Mouse (Mus musculus) heart, embryonic 13.5 days (tissue): Measurements from ENCODE around the gene Smim14. TPM values are rescaled to one million over a fixed set of nuclear protein-coding genes. Genes with fewer than 3 reads are reported as not detected.

Experiments used
- ATAC-seq: fragments of 200-750 bp; cut with Nextera tagmentation; 2 replicates; pipeline ENCODE4 v1.8.0; 2017; ENCODE audit warnings: moderate TSS enrichment; ENCODE audit not compliant: insufficient number of reproducible peaks, low FRiP score, low TSS enrichment; ENCODE audit errors: extremely low read depth
- H3K27ac ChIP-seq: fragments of 300-500 bp; sonication (generic); replicated peaks from 2 replicates; pipeline ENCODE4 v1.5.1; 2015; ENCODE audit warnings: moderate library complexity, mild to moderate bottlenecking, inconsistent platforms
- H3K27me3 ChIP-seq: fragments of 300-500 bp; sonication (generic); replicated peaks from 2 replicates; pipeline ENCODE4 v1.6.1; 2015; ENCODE audit warnings: mild to moderate bottlenecking, inconsistent platforms
- H3K36me3 ChIP-seq: fragments of 300-500 bp; sonication (generic); 2 replicates; pipeline ENCODE4 v1.6.1; 2015; ENCODE audit warnings: mild to moderate bottlenecking, inconsistent platforms
- H3K4me1 ChIP-seq: fragments of 300-500 bp; sonication (generic); 2 replicates; pipeline ENCODE4 v1.6.1; 2015; ENCODE audit warnings: inconsistent platforms
- H3K4me2 ChIP-seq: fragments of 300-500 bp; sonication (generic); 2 replicates; pipeline ENCODE4 v1.6.1; 2015; ENCODE audit warnings: inconsistent platforms, mild to moderate bottlenecking, moderate library complexity
- H3K4me3 ChIP-seq: fragments of 300-500 bp; sonication (generic); 2 replicates; pipeline ENCODE4 v1.5.1; 2015; ENCODE audit warnings: moderate library complexity, mild to moderate bottlenecking, inconsistent platforms
- H3K9ac ChIP-seq: fragments of 300-500 bp; sonication (generic); 2 replicates; pipeline ENCODE4 v1.6.1; 2015; ENCODE audit warnings: inconsistent platforms, mild to moderate bottlenecking, moderate library complexity
- H3K9me3 ChIP-seq: fragments of 300-500 bp; sonication (generic); 2 replicates; pipeline ENCODE4 v1.6.1; 2016; ENCODE audit warnings: inconsistent platforms
- WGBS: fragments of 180-500 bp; shearing (Covaris S2); methylation state at CpG from one replicate; pipeline ENCODE4 v1.1.7; 2015; ENCODE audit warnings: mixed read lengths; 5-methylcytosine and 5-hydroxymethylcytosine counted together
- polyA plus RNA-seq: library from polyadenylated mRNA; unstranded; fragments of >200 nt; fragmentation: Nextera tagmentation; extraction: Ambion mirVana; gene quantifications from 2 replicates; pipeline ENCODE4 v1.2.1, GENCODE M21; 2015

Gene Smim14
- polyA plus RNA-seq, 1 experiment from 2014 or later: 100 TPM

GRCm38 (mm10) chr5:65521803-65522202 is 15.2 kb downstream of the Smim14 start:
- H3K27me3 ChIP-seq: no peaks in the 10 kb centered on the region
- no peaks in the 10 kb centered on the region for H3K36me3 ChIP-seq
- ATAC-seq: no peak
- no peak overlapping the region for H3K27ac ChIP-seq
- H3K4me1 ChIP-seq: no peaks in the 10 kb centered on the region
- no peak overlapping the region for H3K4me3 ChIP-seq
- H3K9ac ChIP-seq: no peak overlapping the region
- H3K4me2 ChIP-seq: no peak overlapping the region
- 0 out of 2 replicates have a peak, but pooled peaks cover 3% of the 10 kb centered on the region for H3K9me3 ChIP-seq
- 77% methylated on average over 1 of the region's 1 CpGs for WGBS

GRCm38 (mm10) chr5:65514635-65515278 is 22.2 kb downstream of the Smim14 start:
- no peaks in the 10 kb centered on the region for H3K36me3 ChIP-seq
- no peak for ATAC-seq
- H3K9me3 ChIP-seq: 0 out of 2 replicates have a peak, but pooled peaks cover 3% of the 10 kb centered on the region
- no peak overlapping the region for H3K4me3 ChIP-seq
- H3K27ac ChIP-seq: no peak overlapping the region
- no peaks in the 10 kb centered on the region for H3K27me3 ChIP-seq
- H3K4me2 ChIP-seq: no peak overlapping the region
- no peak overlapping the region for H3K9ac ChIP-seq
- WGBS: 54% methylated on average over 5 of the region's 5 CpGs
- 0 out of 2 replicates have a peak, but pooled peaks cover 3% of the 10 kb centered on the region for H3K4me1 ChIP-seq

- Histone ChIP-seq H3K9ac (no peak overlapping the region), H3K4me2 (no peak overlapping the region), H3K36me3 (no peaks in the 10 kb centered on the region), H3K27me3 (no peaks in the 10 kb centered on the region), H3K4me1 (0 out of 2 replicates have a peak, but pooled peaks cover 3% of the 10 kb centered on the region), H3K4me3 (no peak overlapping the region), H3K9me3 (0 out of 2 replicates have a peak, but pooled peaks cover 3% of the 10 kb centered on the region), H3K27ac (no peak overlapping the region)
- no peak for ATAC-seq
- 74% methylated on average over 3 of the region's 3 CpGs for WGBS
Measured at GRCm38 (mm10) chr5:65513506-65513905, 23.5 kb downstream of the Smim14 start.

GRCm38 (mm10) chr5:65508395-65508794 is 28.6 kb downstream of the Smim14 start:
- Histone ChIP-seq H3K9me3 (no peaks in the 10 kb centered on the region), H3K9ac (no peak overlapping the region), H3K4me2 (no peak overlapping the region), H3K27me3 (no peaks in the 10 kb centered on the region), H3K4me1 (0 out of 2 replicates have a peak, but pooled peaks cover under 1% of the 10 kb centered on the region), H3K36me3 (no peaks in the 10 kb centered on the region), H3K4me3 (no peak overlapping the region), H3K27ac (no peak overlapping the region)
- no peak for ATAC-seq
- WGBS: 71% methylated on average over 8 of the region's 8 CpGs

GRCm38 (mm10) chr5:65505786-65506185 is 31.2 kb downstream of the Smim14 start:
- Histone ChIP-seq H3K9ac (no peak overlapping the region), H3K4me3 (0 out of 2 replicates have a peak overlapping the region, but pooled peaks have one; percentile 7), H3K27ac (no peak overlapping the region), H3K4me1 (no peaks in the 10 kb centered on the region), H3K27me3 (no peaks in the 10 kb centered on the region), H3K36me3 (no peaks in the 10 kb centered on the region), H3K9me3 (no peaks in the 10 kb centered on the region), H3K4me2 (peak overlapping the region; percentile 55)
- no peak for ATAC-seq
- WGBS: 10% methylated on average over 8 of the region's 8 CpGs

GRCm38 (mm10) chr5:65501407-65501806 is 35.6 kb downstream of the Smim14 start:
- Histone ChIP-seq H3K9me3 (no peaks in the 10 kb centered on the region; the same call in 1 of the 2 replicates), H3K4me1 (no peaks in the 10 kb centered on the region), H3K27ac (no peak overlapping the region), H3K4me2 (no peak overlapping the region), H3K27me3 (no peaks in the 10 kb centered on the region), H3K9ac (no peak overlapping the region), H3K36me3 (no peaks in the 10 kb centered on the region), H3K4me3 (no peak overlapping the region)
- WGBS: 82% methylated on average over 9 of the region's 9 CpGs
- no peak for ATAC-seq

- no peak overlapping the region for H3K4me3 ChIP-seq
- no peaks in the 10 kb centered on the region for H3K27me3 ChIP-seq
- H3K9me3 ChIP-seq: no peaks in the 10 kb centered on the region; the same call in 1 of the 2 replicates
- H3K4me1 ChIP-seq: no peaks in the 10 kb centered on the region
- no peak overlapping the region for H3K27ac ChIP-seq
- H3K4me2 ChIP-seq: no peak overlapping the region
- WGBS: 75% methylated on average over 7 of the region's 7 CpGs
- ATAC-seq: no peak
- no peak overlapping the region for H3K9ac ChIP-seq
- no peaks in the 10 kb centered on the region for H3K36me3 ChIP-seq
Measured at GRCm38 (mm10) chr5:65500231-65500630, 36.8 kb downstream of the Smim14 start.

- H3K9ac ChIP-seq: peak within 1 kb of the TSS; percentile 99
- H3K4me2 ChIP-seq: peak within 1 kb of the TSS; percentile 95
- H3K27me3 ChIP-seq: no peaks in the 10 kb centered on the region
- H3K4me1 ChIP-seq: peaks cover 46% of the 10 kb centered on the region
- H3K4me3 ChIP-seq: peak within 1 kb of the TSS; percentile 95
- H3K27ac ChIP-seq: peak within 1 kb of the TSS; percentile 99
- no peaks in the 10 kb centered on the region for H3K9me3 ChIP-seq
- peaks cover 11% of the 10 kb centered on the region; the same call in 1 of the 2 replicates for H3K36me3 ChIP-seq
- ATAC-seq: peak; percentile 98
- under 1% methylated on average over 69 of the region's 69 CpGs for WGBS
Measured at GRCm38 (mm10) chr5:65492716-65493531, 44.1 kb downstream of the Smim14 start, which contains the start of gene Gm43552. Gene Gm43552 (minus strand): TSS chr5:65492833.

GRCm38 (mm10) chr5:65491767-65492715 is 44.9 kb downstream of the Smim14 start:
- H3K27me3 ChIP-seq: no peaks in the 10 kb centered on the region
- H3K36me3 ChIP-seq: peaks cover 11% of the 10 kb centered on the region; the same call in 1 of the 2 replicates
- peaks cover 52% of the 10 kb centered on the region for H3K4me1 ChIP-seq
- ATAC-seq: peak; percentile 76
- H3K9ac ChIP-seq: peak overlapping the region; percentile 99
- H3K4me2 ChIP-seq: peak overlapping the region; percentile 95
- whole genome bisulfite sequencing: 1% methylated on average over 56 of the region's 57 CpGs
- H3K4me3 ChIP-seq: peak overlapping the region; percentile 95
- H3K9me3 ChIP-seq: no peaks in the 10 kb centered on the region
- H3K27ac ChIP-seq: peak overlapping the region; percentile 99

GRCm38 (mm10) chr5:65489830-65490229 is 47.2 kb downstream of the Smim14 start:
- no peak for ATAC-seq
- Histone ChIP-seq H3K9me3 (no peaks in the 10 kb centered on the region), H3K4me1 (peaks cover 67% of the 10 kb centered on the region), H3K4me3 (no peak overlapping the region), H3K27me3 (no peaks in the 10 kb centered on the region), H3K27ac (peak overlapping the region; percentile 57), H3K36me3 (peaks cover 11% of the 10 kb centered on the region; the same call in 1 of the 2 replicates), H3K4me2 (peak overlapping the region; percentile 95), H3K9ac (no peak overlapping the region)
- 32% methylated on average over 4 of the region's 4 CpGs for WGBS
